Mouse (Mus musculus) thymus, adult 2 months (tissue): ENCODE data around the gene Fer. TPM values are rescaled to one million over a fixed set of nuclear protein-coding genes. Genes with fewer than 3 reads are reported as not detected.

Experiments used
- DNase-seq: peaks from one replicate; pipeline ENCODE4 v3.0.0; 2021
- H3K27ac ChIP-seq: fragments of 200-500 bp; 2 replicates; pipeline ENCODE4 v1.5.1; 2012; ENCODE audit warnings: low read length, control low read depth; ENCODE audit not compliant: control insufficient read depth, insufficient read depth
- H3K27me3 ChIP-seq: fragments of 200-500 bp; 2 replicates; pipeline ENCODE4 v1.6.1; 2012; ENCODE audit warnings: mild to moderate bottlenecking, low read length, moderate library complexity, mixed read lengths; ENCODE audit not compliant: control insufficient read depth, insufficient read depth
- H3K36me3 ChIP-seq: fragments of 200-500 bp; 2 replicates; pipeline ENCODE4 v1.6.1; 2012; ENCODE audit warnings: mild to moderate bottlenecking, low read length, moderate library complexity; ENCODE audit not compliant: control insufficient read depth, insufficient read depth
- H3K4me1 ChIP-seq: fragments of 200-500 bp; replicated peaks from 2 replicates; pipeline ENCODE4 v1.6.1; 2012; ENCODE audit warnings: low read length; ENCODE audit not compliant: control insufficient read depth, insufficient read depth
- H3K4me3 ChIP-seq: fragments of 200-500 bp; 2 replicates; pipeline ENCODE4 v1.5.1; 2012; ENCODE audit warnings: mild to moderate bottlenecking, low read length, control low read depth, moderate library complexity; ENCODE audit not compliant: control insufficient read depth, insufficient read depth
- CTCF ChIP-seq: fragments of 200-500 bp; IDR thresholded peaks from 2 replicates; pipeline ENCODE4 v1.5.1; 2012; ENCODE audit warnings: mild to moderate bottlenecking, control low read depth, low read length, moderate library complexity, borderline replicate concordance; ENCODE audit not compliant: control insufficient read depth, poor library complexity, insufficient read depth; ENCODE audit errors: extremely low read depth
- POLR2A ChIP-seq: fragments of 200-500 bp; IDR thresholded peaks from 2 replicates; pipeline ENCODE4 v1.6.1; 2012; ENCODE audit warnings: mild to moderate bottlenecking, low read length, control low read depth, moderate library complexity; ENCODE audit not compliant: control insufficient read depth, poor library complexity, insufficient read depth; ENCODE audit errors: extremely low read depth
- WGBS: fragments of 180-500 bp; shearing (Covaris S2); methylation state at CpG from one replicate; pipeline ENCODE4 v1.1.7; 2018; 5-methylcytosine and 5-hydroxymethylcytosine counted together
- polyA plus RNA-seq: library from polyadenylated mRNA; depleted of rRNA; stranded (reverse); fragments of >200 nt; gene quantifications from 2 replicates; pipeline ENCODE4 v1.2.3, GENCODE M21; 2012

Gene Fer
- polyA plus RNA-seq, 1 experiment = 0.69 TPM

DNA sequence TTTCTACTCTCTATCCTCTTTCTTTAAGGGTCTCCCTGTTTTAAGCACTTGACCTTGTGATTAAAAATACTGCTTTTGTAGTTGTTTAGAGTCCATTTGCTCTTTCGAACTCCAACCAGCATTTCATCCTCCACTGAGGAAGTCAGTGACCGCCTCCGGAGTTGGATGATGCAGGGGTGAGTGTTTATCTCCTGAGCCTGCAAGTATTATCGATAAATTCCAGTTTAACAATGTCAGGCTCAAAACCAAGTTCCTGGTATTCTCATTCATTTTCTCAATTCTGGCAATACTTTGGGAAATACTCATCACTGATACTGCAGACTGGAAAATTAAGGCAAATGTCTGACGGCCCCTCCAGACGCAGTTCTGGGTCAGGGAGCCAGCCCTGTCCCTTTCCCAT is 13.7 kb upstream of the Fer start:
- peaks cover 5% of the 10 kb centered on the region; the same call in 1 of the 2 replicates for H3K27me3 ChIP-seq
- 9% methylated on average over 6 of the region's 6 CpGs for WGBS
- no peak for DNase-seq
- H3K4me3 ChIP-seq = peak overlapping the region; percentile 36
- no peak for TF ChIP-seq CTCF
- TF ChIP-seq POLR2A = no peak
- no peaks in the 10 kb centered on the region for H3K36me3 ChIP-seq
- peaks cover 5% of the 10 kb centered on the region for H3K4me1 ChIP-seq
- H3K27ac ChIP-seq = no peak overlapping the region

DNA sequence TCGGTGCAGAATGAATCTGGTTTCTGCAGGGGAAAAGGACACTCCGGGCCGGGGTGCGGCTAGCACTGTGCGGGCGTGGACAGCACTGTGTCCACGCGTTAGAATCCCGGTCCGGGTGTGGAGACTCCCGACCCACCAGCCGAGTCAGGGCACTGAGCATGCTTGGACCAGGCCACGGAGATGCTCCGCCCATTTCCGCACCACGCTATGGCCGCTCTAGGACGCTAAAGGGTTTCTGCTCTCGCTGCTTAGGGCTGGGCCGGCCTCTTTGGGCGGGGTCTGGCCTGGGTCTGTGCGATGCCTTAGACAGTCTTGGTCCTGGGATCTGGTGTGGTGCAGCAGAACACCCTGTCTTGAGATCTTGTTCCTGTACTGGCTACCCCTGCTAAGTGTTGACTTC is 13.3 kb upstream of the Fer start:
- peaks cover 5% of the 10 kb centered on the region for H3K4me1 ChIP-seq
- H3K36me3 ChIP-seq = no peaks in the 10 kb centered on the region
- peaks cover 5% of the 10 kb centered on the region; the same call in 1 of the 2 replicates for H3K27me3 ChIP-seq
- H3K4me3 ChIP-seq = peak overlapping the region; percentile 36
- no peak overlapping the region for H3K27ac ChIP-seq
- 2% methylated on average over 22 of the region's 22 CpGs for WGBS
- no peak for TF ChIP-seq POLR2A
- TF ChIP-seq CTCF = no peak
- peak; percentile 7 for DNase-seq

DNA sequence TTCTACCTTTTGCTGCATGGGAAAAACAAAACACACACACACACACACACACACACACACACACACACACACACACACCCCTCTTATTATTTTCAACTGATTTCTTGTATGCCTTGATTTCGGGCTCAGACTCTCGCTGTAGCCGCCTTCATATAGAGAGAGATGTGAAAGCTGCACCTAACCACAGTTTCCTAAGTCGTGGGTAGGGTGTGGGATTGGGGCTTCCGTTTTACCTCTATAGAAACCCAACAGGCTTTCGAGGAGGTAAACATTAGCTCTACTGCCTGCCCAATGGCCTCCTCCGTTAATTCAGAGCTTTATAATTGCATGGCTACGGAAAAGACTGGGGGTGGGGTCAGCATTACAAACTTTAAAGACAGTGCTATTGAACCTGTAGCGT is 12.8 kb upstream of the Fer start:
- Histone ChIP-seq H3K36me3 (no peaks in the 10 kb centered on the region), H3K27ac (no peak overlapping the region), H3K4me3 (no peak overlapping the region), H3K27me3 (peaks cover 5% of the 10 kb centered on the region; the same call in 1 of the 2 replicates), H3K4me1 (peaks cover 5% of the 10 kb centered on the region)
- whole genome bisulfite sequencing = 3% methylated on average over 9 of the region's 9 CpGs
- TF ChIP-seq CTCF (no peak), POLR2A (no peak)
- DNase-seq = no peak

DNA sequence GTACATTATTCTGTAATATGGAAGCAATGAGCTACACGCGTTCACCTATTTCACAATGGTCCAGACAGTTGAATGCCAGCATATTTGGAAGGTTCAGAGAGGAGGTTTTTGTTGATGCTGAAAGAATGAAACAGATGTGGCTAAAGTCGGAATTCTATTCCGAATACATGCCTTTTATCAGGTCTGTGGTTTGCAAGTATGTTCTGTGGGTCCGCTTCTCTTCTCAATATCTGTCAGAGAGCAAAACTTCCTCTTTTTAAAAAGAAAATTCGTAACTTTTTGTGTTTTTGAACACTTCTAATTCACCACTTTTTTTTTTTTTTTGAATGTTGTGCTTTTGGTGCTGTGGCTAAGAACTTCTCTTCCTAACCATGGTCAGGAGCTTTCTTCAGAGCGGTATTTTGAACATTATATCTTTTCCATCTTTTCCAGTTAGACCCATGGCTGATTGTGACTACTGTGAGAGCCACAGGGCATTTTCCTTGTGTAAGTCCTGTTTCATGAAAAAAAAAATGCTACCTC is 5.8 kb upstream of the Fer start:
- TF ChIP-seq POLR2A (no peak), CTCF (no peak)
- Histone ChIP-seq H3K27me3 (0 out of 2 replicates have a peak, but pooled peaks cover 4% of the 10 kb centered on the region), H3K4me3 (no peak overlapping the region), H3K4me1 (no peaks in the 10 kb centered on the region), H3K36me3 (no peaks in the 10 kb centered on the region), H3K27ac (no peak overlapping the region)
- 24% methylated on average over 7 of the region's 7 CpGs for WGBS
- DNase-seq = no peak

DNA sequence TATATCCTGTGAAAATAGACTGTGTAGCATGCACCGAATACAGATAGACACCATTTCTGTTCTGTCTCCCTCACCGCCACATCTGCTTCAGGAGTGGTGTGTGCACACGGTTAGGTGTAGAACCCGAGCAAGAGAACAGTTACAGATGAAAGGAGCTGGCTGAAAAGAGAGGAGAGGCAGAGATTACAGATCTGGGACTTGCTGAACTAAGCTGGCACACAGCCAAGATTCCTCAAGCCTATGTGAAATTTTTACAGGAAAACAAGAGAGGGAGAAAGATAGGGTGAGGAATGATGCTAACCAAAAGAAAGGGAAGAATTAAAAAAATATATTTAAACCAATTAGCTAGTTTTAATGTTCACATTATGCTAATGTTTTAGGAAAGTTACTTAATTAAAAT is 1.9 kb upstream of the Fer start:
- Histone ChIP-seq H3K4me1 (peaks cover 16% of the 10 kb centered on the region), H3K4me3 (no peak overlapping the region), H3K27ac (no peak overlapping the region), H3K27me3 (peaks cover 18% of the 10 kb centered on the region), H3K36me3 (no peaks in the 10 kb centered on the region)
- DNase-seq = no peak
- 84% methylated on average over 4 of the region's 4 CpGs for WGBS
- TF ChIP-seq CTCF (no peak), POLR2A (no peak)

DNA sequence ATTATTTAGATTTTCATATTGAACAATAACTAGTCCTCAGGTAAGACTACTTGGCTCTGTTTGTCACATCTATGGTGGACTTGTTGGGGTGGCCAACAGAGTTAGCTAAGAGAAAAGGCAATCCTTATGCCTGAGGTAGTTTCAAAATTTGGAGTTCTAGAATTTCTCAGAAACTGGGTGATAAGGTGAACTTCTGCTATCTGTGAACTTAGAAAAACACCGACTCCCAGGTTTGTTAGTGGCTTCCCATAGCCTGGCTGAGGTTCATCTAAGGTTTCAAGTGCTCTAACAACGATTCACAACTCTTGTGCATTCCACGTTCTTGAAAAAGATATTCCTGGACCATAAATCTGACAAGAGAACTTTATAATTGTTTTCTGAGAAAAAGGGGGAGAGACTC is 463 bp upstream of the Fer start:
- TF ChIP-seq POLR2A (no peak), CTCF (no peak)
- Histone ChIP-seq H3K36me3 (no peaks in the 10 kb centered on the region), H3K27me3 (peaks cover 18% of the 10 kb centered on the region), H3K4me1 (peaks cover 16% of the 10 kb centered on the region), H3K4me3 (no peak overlapping the region), H3K27ac (no peak overlapping the region)
- 41% methylated on average over 3 of the region's 3 CpGs for WGBS
- no peak for DNase-seq
